Mouse (Mus musculus): ENCODE results near the gene Acbd4. TPM values are rescaled to one million over a fixed set of nuclear protein-coding genes. Genes with fewer than 3 reads are reported as not detected.
A peak's percentile ranks its signal among the peaks of the same experiment; 100 is the strongest.

Acbd4 gene
- total and polyA plus RNA-seq, 3 experiments, result 16.6 to 18.3 TPM; not detected in 1

DNA sequence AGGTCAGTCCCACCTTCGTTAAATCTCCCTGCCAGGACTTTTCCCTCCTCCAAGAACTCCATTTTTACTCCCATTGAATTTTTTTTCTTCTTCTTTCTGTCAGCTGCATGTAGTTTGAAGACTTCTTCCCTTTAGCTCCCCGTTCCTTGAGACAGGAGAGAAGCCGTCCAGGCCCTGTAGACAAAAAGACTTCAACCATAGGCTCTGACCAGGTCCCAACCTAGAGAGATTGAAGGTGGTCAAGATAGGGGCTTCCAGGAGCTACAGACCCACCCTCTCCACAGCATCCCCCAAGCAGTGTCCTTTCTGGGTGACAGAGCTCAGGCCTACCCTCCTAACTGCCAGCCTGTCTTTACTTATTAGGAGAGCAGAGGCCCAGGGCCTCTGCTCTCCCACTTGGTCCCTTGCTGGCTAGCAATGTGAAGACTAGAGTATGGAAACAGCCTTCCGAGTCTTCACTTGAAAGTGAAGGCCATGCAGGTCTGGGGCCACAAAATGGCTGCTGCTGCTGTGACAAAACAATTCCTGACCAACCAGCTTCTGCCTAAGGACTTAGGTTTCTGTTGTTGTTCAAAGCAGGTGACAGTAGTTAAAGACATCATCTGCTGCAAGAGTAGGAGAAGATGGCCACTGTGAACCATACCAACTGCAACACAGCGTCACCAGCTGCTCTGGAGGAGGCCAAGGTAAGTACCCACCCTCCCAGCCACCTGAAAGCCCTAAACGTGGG, 32.1 kb downstream of the Acbd4 start (continued):
- no peak for TF ChIP-seq USF2 (IDR thresholded peaks at IDR 0.05; ENCODE audit: borderline replicate concordance in 1 of 2, insufficient read depth in 1 of 2, low read depth in 1 of 2, low read length in 2 of 2)
- TF ChIP-seq ZNF384 (IDR thresholded peaks at IDR 0.05; ENCODE audit: low read depth, low read length), result no peak
- TF ChIP-seq MYB (IDR thresholded peaks at IDR 0.05; ENCODE audit: low read depth, low read length), result no peak
- TF ChIP-seq ZKSCAN1 (IDR thresholded peaks at IDR 0.05; ENCODE audit: low read depth, low read length), result no peak
- no peak for TF ChIP-seq RAD21 (IDR thresholded peaks at IDR 0.05; ENCODE audit: low read depth, low read length)
- no peak for TF ChIP-seq TBP (IDR thresholded peaks at IDR 0.05; ENCODE audit: low read depth, low read length)
- no peak for TF ChIP-seq KAT2A (conservative IDR thresholded peaks at IDR 0.05; ENCODE audit: low read depth, low read length)
- no peak for TF ChIP-seq SMC3 (IDR thresholded peaks at IDR 0.05; ENCODE audit: low read depth, low read length)
- no peak; the same call in 1 of the 2 replicates for TF ChIP-seq GATA1 (IDR thresholded peaks at IDR 0.05; ENCODE audit: low read depth, low read length)

DNA sequence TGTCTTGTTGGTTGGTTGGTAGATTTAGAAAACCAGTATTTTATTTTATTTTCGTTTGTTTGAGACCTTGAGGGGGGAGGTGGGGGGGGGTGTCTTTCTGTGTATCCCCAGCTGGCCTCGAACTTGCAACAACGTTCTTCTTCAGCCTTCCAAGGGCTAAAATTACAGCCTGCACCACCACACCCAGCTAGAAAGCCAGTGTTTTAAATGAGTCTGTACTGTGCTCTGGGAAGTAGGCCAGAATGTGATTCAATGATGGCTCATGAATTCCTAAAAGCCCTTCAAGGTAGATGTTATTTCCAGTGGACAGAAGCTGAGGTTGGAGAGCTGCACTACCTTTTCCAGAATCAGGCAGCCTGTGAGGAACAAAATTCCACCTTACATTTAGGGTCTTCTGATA, 32.7 kb downstream of the Acbd4 start:
- peak; percentile 66 for DNase-seq (ENCODE audit: low read depth, low spot score)
- peak overlapping the region; percentile 52 to 58; a peak in 3 of 4 replicates for H3K4me3 ChIP-seq (ENCODE audit: control insufficient read depth in 1 of 2, insufficient read depth in 1 of 2, low read depth in 2 of 2, low read length in 2 of 2)
- peaks cover 22 to 30% of the 10 kb centered on the region in 2 experiments for H3K4me1 ChIP-seq (ENCODE audit: control insufficient read depth in 1 of 2, insufficient read depth in 2 of 2, low read length in 2 of 2)
- no peaks in the 10 kb centered on the region for H3K27me3 ChIP-seq (ENCODE audit: control insufficient read depth in 1 of 2, insufficient read depth in 2 of 2, low read length in 2 of 2)
- H3K79me2 ChIP-seq (ENCODE audit: control insufficient read depth, insufficient read depth, low read length, poor library complexity), result peaks cover 20% of the 10 kb centered on the region
- H3K27ac ChIP-seq (ENCODE audit: control insufficient read depth, low read depth, low read length), result peak overlapping the region; percentile 63
- no peaks in the 10 kb centered on the region for H3K9me3 ChIP-seq (replicated peaks; ENCODE audit: insufficient read depth, low read length)
- TF ChIP-seq MAFK (IDR thresholded peaks at IDR 0.05; ENCODE audit: borderline replicate concordance, low read depth, low read length) (0 out of 2 replicates have a peak, but pooled peaks have one; percentile 52), TBP (IDR thresholded peaks at IDR 0.05; ENCODE audit: low read depth, low read length) (peak; percentile 99), MAZ (IDR thresholded peaks at IDR 0.05; ENCODE audit: low read depth, low read length) (0 out of 2 replicates have a peak, but pooled peaks have one; percentile 48), USF1 (IDR thresholded peaks at IDR 0.05; ENCODE audit: low read depth, low read length) (no peak), ELF1 (IDR thresholded peaks at IDR 0.05; ENCODE audit: low read depth, low read length) (peak; percentile 40; the same call in 1 of the 2 replicates)
- peaks cover 0 to 43% of the 10 kb centered on the region in 2 experiments; a peak in 2 of 4 replicates for H3K36me3 ChIP-seq (ENCODE audit: control insufficient read depth in 1 of 2, insufficient read depth in 2 of 2, low read length in 2 of 2)
- H3K9ac ChIP-seq (ENCODE audit: control insufficient read depth, low read depth, low read length, poor library complexity, severe bottlenecking), result peak overlapping the region; percentile 71

DNA sequence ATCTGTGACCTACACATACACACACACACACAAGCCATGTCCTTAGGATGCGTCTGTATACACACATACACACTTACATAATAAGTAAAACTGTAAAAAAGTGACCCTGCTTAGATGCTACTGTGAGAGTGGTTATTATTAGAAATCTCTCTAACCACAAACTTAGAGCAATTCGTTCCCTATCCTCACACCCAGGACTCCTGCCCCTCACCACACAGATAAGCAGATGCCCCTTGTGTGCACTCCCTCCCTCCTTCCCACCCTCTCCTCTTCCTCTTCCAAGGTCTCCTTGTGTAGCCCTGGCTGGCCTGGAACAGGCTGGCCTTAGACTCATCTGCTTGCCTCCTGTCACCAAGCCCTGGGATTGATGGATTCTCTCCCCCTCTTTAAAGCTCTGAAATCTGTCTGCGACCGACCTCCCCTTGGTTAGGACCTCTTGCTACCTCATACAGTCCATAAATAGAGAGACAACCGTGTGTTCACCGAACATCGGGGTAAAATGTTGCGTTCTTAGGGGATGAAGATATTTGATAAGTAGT, 34.6 kb downstream of the Acbd4 start:
- peak; percentile 80 for DNase-seq (ENCODE audit: low read depth, low spot score)
- Histone ChIP-seq H3K27ac (ENCODE audit: control insufficient read depth, low read depth, low read length) (peak overlapping the region; percentile 35), H3K4me1 (ENCODE audit: control insufficient read depth in 1 of 2, insufficient read depth in 2 of 2, low read length in 2 of 2) (peaks cover 22 to 30% of the 10 kb centered on the region in 2 experiments), H3K4me3 (ENCODE audit: control insufficient read depth in 1 of 2, insufficient read depth in 1 of 2, low read depth in 2 of 2, low read length in 2 of 2) (no peak overlapping the region), H3K27me3 (ENCODE audit: control insufficient read depth in 1 of 2, insufficient read depth in 2 of 2, low read length in 2 of 2) (no peaks in the 10 kb centered on the region), H3K36me3 (ENCODE audit: control insufficient read depth in 1 of 2, insufficient read depth in 2 of 2, low read length in 2 of 2) (peaks cover 0 to 36% of the 10 kb centered on the region in 2 experiments; a peak in 2 of 4 replicates), H3K79me2 (ENCODE audit: control insufficient read depth, insufficient read depth, low read length, poor library complexity) (peaks cover 17% of the 10 kb centered on the region), H3K9me3 (replicated peaks; ENCODE audit: insufficient read depth, low read length) (no peaks in the 10 kb centered on the region), H3K9ac (ENCODE audit: control insufficient read depth, low read depth, low read length, poor library complexity, severe bottlenecking) (no peak overlapping the region)
- TF ChIP-seq HCFC1 (IDR thresholded peaks at IDR 0.05; ENCODE audit: low read depth, low read length), result no peak
- TF ChIP-seq ETS1 (IDR thresholded peaks at IDR 0.05; ENCODE audit: low read depth, low read length), result peak; percentile 76
- TF ChIP-seq MYB (IDR thresholded peaks at IDR 0.05; ENCODE audit: low read depth, low read length), result no peak
- no peak for TF ChIP-seq UBTF (IDR thresholded peaks at IDR 0.05; ENCODE audit: borderline replicate concordance, insufficient read depth, low read depth, low read length)
- peak; percentile 80; the same call in 1 of the 2 replicates for TF ChIP-seq MAZ (IDR thresholded peaks at IDR 0.05; ENCODE audit: low read depth, low read length)
- peak; percentile 91 for TF ChIP-seq MEF2A (IDR thresholded peaks at IDR 0.05; ENCODE audit: extremely low read depth, insufficient replicate concordance, low read depth, low read length, poor library complexity, severe bottlenecking)
- TF ChIP-seq RAD21 (IDR thresholded peaks at IDR 0.05; ENCODE audit: low read depth, low read length), result no peak
- no peak for TF ChIP-seq CHD1 (IDR thresholded peaks at IDR 0.05; ENCODE audit: low read depth, low read length)
- no peak for TF ChIP-seq SMC3 (IDR thresholded peaks at IDR 0.05; ENCODE audit: low read depth, low read length)
- peak; percentile 92 for TF ChIP-seq TCF12 (IDR thresholded peaks at IDR 0.05; ENCODE audit: low read depth, low read length)
- peak; percentile 84 for TF ChIP-seq RCOR1 (IDR thresholded peaks at IDR 0.05; ENCODE audit: low read depth, low read length)
- no peak for TF ChIP-seq POLR2AphosphoS2 (IDR thresholded peaks at IDR 0.05; ENCODE audit: low read length)
- TF ChIP-seq KAT2A (conservative IDR thresholded peaks at IDR 0.05; ENCODE audit: low read depth, low read length), result no peak
- TF ChIP-seq E2F4 (IDR thresholded peaks at IDR 0.05; ENCODE audit: borderline replicate concordance, low read depth, low read length), result no peak
- TF ChIP-seq POLR2A (IDR thresholded peaks at IDR 0.05; ENCODE audit: control insufficient read depth in 1 of 2, insufficient read depth in 1 of 2, low read depth in 1 of 2, low read length in 2 of 2, poor library complexity in 1 of 2), result no peak
- no peak; the same call in 1 of the 2 replicates for TF ChIP-seq MAFK (IDR thresholded peaks at IDR 0.05; ENCODE audit: borderline replicate concordance, low read depth, low read length)
- no peak for TF ChIP-seq ZC3H11A (IDR thresholded peaks at IDR 0.05; ENCODE audit: low read depth, low read length)
- peak; percentile 88 to 92 for TF ChIP-seq EP300 (IDR thresholded peaks at IDR 0.05; ENCODE audit: low read depth in 1 of 2, low read length in 2 of 2)

Measured in MEL (cell line).